Mouse (Mus musculus): ENCODE measurements around the gene Ccer1. TPM values are rescaled to one million over a fixed set of nuclear protein-coding genes. Genes with fewer than 3 reads are reported as not detected.

The Ccer1 gene
- total RNA-seq, 2 experiments from 2014 or later: not detected

Other genes starting within 250 kb of the Ccer1 start
- 100 to 1,000 TPM; 257 to 303 TPM for gene Dcn, start 213.4 kb upstream of the Ccer1 start, total RNA-seq (2021)
- gene Lum, start 127.9 kb upstream of the Ccer1 start, total RNA-seq (2021): 10 to 100 TPM; 19.3 to 41.2 TPM
- gene Kera, start 86.2 kb upstream of the Ccer1 start, total RNA-seq (2021): 10 to 100 TPM in 1 of 2 experiments, 1 to 10 TPM in 1; 7.1 to 20.7 TPM
- gene Epyc, start 49.0 kb upstream of the Ccer1 start, total RNA-seq (2021): under 1 TPM in 1 of 2 experiments, not detected in 1; 0.16 TPM
- not detected for gene C030005K15Rik, start 33.7 kb downstream of the Ccer1 start, total RNA-seq (2021)